Mouse (Mus musculus) spleen, adult 2 months (tissue): ENCODE data around the gene Tmem110.

Experiments
- CTCF ChIP-seq: fragments of 200-500 bp; IDR thresholded peaks from 2 replicates; pipeline ENCODE4 v1.5.1; 2011; ENCODE audit warnings: mild to moderate bottlenecking, inconsistent platforms; ENCODE audit not compliant: insufficient read depth, insufficient read length, insufficient replicate concordance; ENCODE audit errors: extremely low read depth
- POLR2A ChIP-seq: fragments of 200-500 bp; IDR thresholded peaks from 2 replicates; pipeline ENCODE4 v1.6.1; 2011; ENCODE audit warnings: low read depth, low read length, inconsistent platforms

- TF ChIP-seq CTCF = no peak
- no peak for TF ChIP-seq POLR2A
These were observed 85.8 kb downstream of the Tmem110 start for GRCm38 (mm10) chr14:30911141-30911540.
